Mouse (Mus musculus) midbrain, embryonic 16.5 days (tissue): Measurements from ENCODE around the gene Smc1b. TPM values are rescaled to one million over a fixed set of nuclear protein-coding genes. Genes with fewer than 3 reads are reported as not detected.

Experiments used
- ATAC-seq: fragments of 200-750 bp; cut with Nextera tagmentation; 2 replicates; pipeline ENCODE4 v1.8.0; 2017; ENCODE audit warnings: moderate TSS enrichment
- H3K27ac ChIP-seq: fragments of 300-500 bp; sonication (generic); 2 replicates; pipeline ENCODE4 v1.5.1; 2014; ENCODE audit warnings: mild to moderate bottlenecking, low read length, mixed read lengths
- H3K27me3 ChIP-seq: fragments of 300-500 bp; sonication (generic); 2 replicates; pipeline ENCODE4 v1.6.1; 2014; ENCODE audit warnings: low read depth, low read length, mixed read lengths; ENCODE audit not compliant: control insufficient read depth, insufficient read depth
- H3K36me3 ChIP-seq: fragments of 300-500 bp; sonication (generic); 2 replicates; pipeline ENCODE4 v1.6.1; 2014; ENCODE audit warnings: mild to moderate bottlenecking, low read length, moderate library complexity, mixed read lengths; ENCODE audit not compliant: control insufficient read depth, insufficient read depth
- H3K4me1 ChIP-seq: fragments of 300-500 bp; sonication (generic); 2 replicates; pipeline ENCODE4 v1.6.1; 2014; ENCODE audit warnings: mild to moderate bottlenecking, low read length, mixed read lengths; ENCODE audit not compliant: control insufficient read depth, insufficient read depth
- H3K4me2 ChIP-seq: fragments of 300-500 bp; sonication (generic); 2 replicates; pipeline ENCODE4 v1.6.1; 2014; ENCODE audit warnings: mild to moderate bottlenecking, low read length, mixed read lengths
- H3K4me3 ChIP-seq: fragments of 300-500 bp; sonication (generic); 2 replicates; pipeline ENCODE4 v1.5.1; 2014; ENCODE audit warnings: low read depth, mild to moderate bottlenecking, low read length, moderate library complexity, mixed read lengths
- H3K9ac ChIP-seq: fragments of 300-500 bp; sonication (generic); 2 replicates; pipeline ENCODE4 v1.6.1; 2014; ENCODE audit warnings: low read depth, low read length, mixed read lengths
- H3K9me3 ChIP-seq: fragments of 300-500 bp; sonication (generic); replicated peaks from 2 replicates; pipeline ENCODE4 v1.6.1; 2014; ENCODE audit warnings: mild to moderate bottlenecking, low read length, mixed read lengths; ENCODE audit not compliant: control insufficient read depth, poor library complexity, severe bottlenecking
- WGBS: fragments of 180-500 bp; shearing (Covaris S2); extraction: QIAGEN DNeasy Blood & Tissue Kit; methylation state at CpG from one replicate; pipeline ENCODE4 v1.1.7; 2014; 5-methylcytosine and 5-hydroxymethylcytosine counted together
- polyA plus RNA-seq: library from polyadenylated mRNA; unstranded; fragments of >200 nt; fragmentation: Nextera tagmentation; extraction: Ambion mirVana; gene quantifications from 2 replicates; pipeline ENCODE4 v1.2.1, GENCODE M21; 2015

Smc1b gene
- polyA plus RNA-seq, result 0.15 TPM in 2 replicates

DNA sequence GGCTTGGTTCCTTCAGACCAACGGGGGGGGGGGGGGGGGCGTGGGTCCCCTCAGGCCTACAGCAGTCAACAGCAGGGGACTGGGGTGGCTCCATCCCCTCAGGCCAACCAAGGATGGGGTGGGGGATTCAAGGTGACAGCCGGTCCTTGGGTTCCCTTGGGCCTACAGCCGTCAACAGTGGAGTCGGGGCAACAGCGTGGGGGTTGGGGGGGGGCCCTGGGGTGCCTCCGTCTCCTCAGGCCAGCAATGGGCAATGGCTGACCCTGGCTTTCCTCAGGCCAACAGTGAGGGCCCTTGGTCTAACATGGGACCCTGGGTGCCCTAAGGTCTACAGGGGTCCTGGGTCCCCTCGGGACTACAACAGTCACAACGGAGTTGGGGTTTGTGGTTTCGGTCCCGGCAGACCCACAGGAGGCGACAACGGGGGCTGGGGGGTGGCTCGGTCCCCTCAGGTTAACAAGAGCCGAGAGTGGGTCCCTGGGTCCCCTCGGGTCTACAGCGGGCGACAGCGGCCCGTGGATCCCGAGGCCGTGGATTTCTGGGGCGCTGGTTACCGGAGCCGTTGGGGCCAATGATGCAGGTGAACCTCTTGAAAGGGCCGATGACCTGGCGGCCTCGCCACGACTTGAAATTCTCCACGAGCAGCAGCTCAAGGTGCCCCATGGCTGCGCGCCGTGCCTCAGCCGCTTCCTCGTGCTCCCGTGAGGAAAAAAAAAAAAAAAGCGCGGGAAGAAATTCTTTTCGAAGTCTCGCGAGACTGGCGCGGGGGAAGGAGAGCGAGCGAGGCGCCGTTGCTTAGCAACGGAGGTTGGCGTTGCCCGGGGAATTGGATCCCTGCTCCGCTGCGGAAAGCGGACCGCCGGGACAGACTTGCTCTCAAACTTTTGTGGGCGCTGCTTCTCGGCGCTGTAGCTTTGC is at the start of gene Smc1b, which contains the start of gene Ribc2:
TSS of gene Smc1b (minus strand) at position 690 of the 918 bp plus-strand sequence.
TSS of gene Ribc2 (plus strand) at position 804 of the 918 bp plus-strand sequence.
- H3K9me3 ChIP-seq, result no peaks in the 10 kb centered on the region
- WGBS, result 31% methylated on average over 53 of the region's 58 CpGs
- H3K36me3 ChIP-seq, result no peaks in the 10 kb centered on the region
- H3K27me3 ChIP-seq, result no peaks in the 10 kb centered on the region
- H3K27ac ChIP-seq, result no peak within 1 kb of the TSS
- H3K4me2 ChIP-seq, result peak within 1 kb of the TSS; percentile 79
- H3K4me1 ChIP-seq, result peaks cover 9% of the 10 kb centered on the region; the same call in 1 of the 2 replicates
- H3K4me3 ChIP-seq, result peak within 1 kb of the TSS; percentile 36
- ATAC-seq, result peak; percentile 67
- peak within 1 kb of the TSS; percentile 47 for H3K9ac ChIP-seq

DNA sequence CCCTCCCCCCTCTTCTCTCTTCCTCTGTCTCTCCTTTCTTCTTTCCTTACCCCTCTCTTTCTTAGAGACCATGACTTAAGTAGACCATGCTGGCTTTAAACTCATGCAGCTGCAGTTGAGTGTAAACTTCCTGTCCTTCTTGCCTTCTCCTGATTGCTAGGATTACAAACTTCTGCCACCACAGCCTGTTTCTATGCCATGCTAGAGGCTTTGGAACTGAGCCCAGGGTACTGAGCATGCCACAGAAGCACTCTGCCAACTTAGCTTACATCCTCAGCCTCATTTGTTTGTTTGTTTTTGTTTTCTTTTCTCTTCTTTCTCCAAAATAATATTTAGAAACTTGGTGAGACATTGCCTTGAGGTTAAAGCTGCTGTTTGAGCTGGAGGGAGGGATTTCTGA is 48.6 kb upstream of the Smc1b start:
- Histone ChIP-seq H3K4me2 (no peak overlapping the region), H3K9me3 (no peaks in the 10 kb centered on the region), H3K9ac (no peak overlapping the region), H3K27ac (no peak overlapping the region), H3K27me3 (no peaks in the 10 kb centered on the region), H3K4me3 (no peak overlapping the region), H3K36me3 (no peaks in the 10 kb centered on the region), H3K4me1 (0 out of 2 replicates have a peak, but pooled peaks cover 5% of the 10 kb centered on the region)
- no peak for ATAC-seq

DNA sequence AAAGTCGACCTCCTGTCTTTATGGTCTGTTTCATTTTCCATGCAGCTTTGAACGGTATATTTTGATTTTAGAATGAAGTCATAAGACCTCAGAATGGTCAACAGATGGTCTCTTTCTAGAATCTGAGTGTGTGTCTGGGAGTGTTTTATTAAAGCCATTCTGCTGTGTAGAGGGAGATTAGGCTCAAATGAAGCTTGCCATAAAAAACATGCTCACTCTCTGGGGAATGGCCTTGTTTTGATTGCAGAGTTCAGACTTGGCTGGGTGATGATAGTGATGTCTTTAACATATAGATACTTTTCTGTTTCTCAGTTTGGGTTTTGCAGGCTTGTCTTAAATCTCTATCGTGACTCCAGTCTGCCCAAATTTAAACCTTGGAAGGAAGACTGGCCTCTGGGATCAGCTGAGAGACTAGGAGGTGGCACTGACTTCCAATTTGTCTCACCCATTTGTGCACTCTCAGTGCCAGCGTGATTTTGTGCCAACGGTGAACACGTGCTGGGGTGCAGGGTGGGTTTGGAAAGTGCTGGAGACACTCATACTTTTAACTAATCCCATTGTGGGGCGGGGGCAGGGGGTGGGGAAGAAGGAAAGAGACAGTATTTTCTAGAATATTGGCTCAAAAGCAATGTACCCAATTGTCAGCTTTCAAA is 47.9 kb upstream of the Smc1b start:
- no peak for ATAC-seq
- H3K4me2 ChIP-seq, result no peak overlapping the region
- H3K9ac ChIP-seq, result no peak overlapping the region
- no peaks in the 10 kb centered on the region for H3K9me3 ChIP-seq
- no peak overlapping the region for H3K4me3 ChIP-seq
- WGBS, result 68% methylated on average over 7 of the region's 7 CpGs
- no peaks in the 10 kb centered on the region for H3K36me3 ChIP-seq
- H3K27me3 ChIP-seq, result no peaks in the 10 kb centered on the region
- H3K27ac ChIP-seq, result no peak overlapping the region
- 0 out of 2 replicates have a peak, but pooled peaks cover 5% of the 10 kb centered on the region for H3K4me1 ChIP-seq

DNA sequence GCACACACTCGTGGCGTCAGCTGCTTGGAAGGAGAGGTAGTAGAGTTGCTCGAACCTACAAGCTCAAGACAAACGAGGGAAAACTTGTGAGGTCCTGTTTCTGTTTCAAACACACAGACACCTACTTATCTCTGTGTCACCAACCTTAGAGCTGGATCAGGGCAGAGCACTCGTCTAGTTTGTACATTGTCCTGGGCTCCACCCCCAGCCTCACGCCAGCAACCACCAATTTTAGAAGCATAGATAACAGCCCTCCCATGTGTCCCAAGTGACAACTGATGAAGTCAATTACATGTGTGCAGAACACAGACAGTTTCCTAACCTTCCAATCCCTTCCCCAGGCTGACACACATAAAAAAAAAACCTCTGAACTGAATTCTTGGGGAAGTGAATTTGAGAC is 46.4 kb upstream of the Smc1b start:
- H3K4me1 ChIP-seq, result 0 out of 2 replicates have a peak, but pooled peaks cover 5% of the 10 kb centered on the region
- 81% methylated on average over 6 of the region's 6 CpGs for WGBS
- no peak overlapping the region for H3K27ac ChIP-seq
- no peak overlapping the region for H3K9ac ChIP-seq
- H3K36me3 ChIP-seq, result no peaks in the 10 kb centered on the region
- H3K4me3 ChIP-seq, result no peak overlapping the region
- H3K9me3 ChIP-seq, result no peaks in the 10 kb centered on the region
- no peak for ATAC-seq
- no peak overlapping the region for H3K4me2 ChIP-seq
- no peaks in the 10 kb centered on the region for H3K27me3 ChIP-seq

DNA sequence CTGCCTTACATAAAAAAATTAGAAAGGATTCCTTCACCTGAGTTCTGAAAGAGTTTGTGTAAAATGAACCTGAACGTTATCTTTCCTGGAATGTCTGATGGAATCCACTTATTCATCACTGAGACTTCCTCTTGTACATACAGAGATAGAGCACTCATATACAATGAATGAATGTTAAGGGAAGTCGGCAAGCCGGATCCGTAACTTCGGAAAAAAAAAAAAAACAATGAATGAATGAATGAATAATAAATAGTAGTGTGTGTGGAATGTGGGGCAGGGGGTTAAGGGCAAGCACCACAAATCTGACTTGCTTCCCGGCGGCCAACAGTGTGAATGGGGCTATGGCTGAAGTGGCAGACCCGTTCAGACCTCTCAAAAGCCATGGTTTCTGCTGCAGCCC is 45.8 kb upstream of the Smc1b start:
- Histone ChIP-seq H3K9me3 (no peaks in the 10 kb centered on the region), H3K27ac (no peak overlapping the region), H3K9ac (no peak overlapping the region), H3K36me3 (no peaks in the 10 kb centered on the region), H3K4me1 (0 out of 2 replicates have a peak, but pooled peaks cover 5% of the 10 kb centered on the region), H3K4me2 (no peak overlapping the region), H3K4me3 (no peak overlapping the region), H3K27me3 (no peaks in the 10 kb centered on the region)
- no peak for ATAC-seq
- 70% methylated on average over 8 of the region's 8 CpGs for WGBS

DNA sequence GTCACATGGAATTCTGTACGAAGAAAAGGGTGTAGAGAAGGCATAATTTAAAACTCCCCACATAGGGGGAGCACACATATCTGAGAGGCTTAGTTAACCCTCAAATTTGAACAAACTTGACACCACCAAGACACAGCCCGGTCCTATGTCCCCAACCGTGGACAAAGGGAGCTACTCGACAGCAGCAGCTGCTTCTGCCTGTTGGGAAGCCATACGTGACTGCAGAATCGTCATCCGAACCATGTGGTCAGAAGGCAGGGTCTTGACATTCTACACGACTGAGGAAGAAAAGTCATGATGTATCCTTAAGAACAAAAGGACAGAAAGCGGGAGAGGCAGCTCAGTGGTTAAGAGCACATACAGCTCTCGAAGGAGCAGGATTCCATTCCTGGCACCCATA is 42.3 kb upstream of the Smc1b start:
- Histone ChIP-seq H3K27ac (no peak overlapping the region), H3K36me3 (no peaks in the 10 kb centered on the region), H3K4me3 (no peak overlapping the region), H3K9me3 (no peaks in the 10 kb centered on the region), H3K4me2 (no peak overlapping the region), H3K27me3 (no peaks in the 10 kb centered on the region), H3K9ac (no peak overlapping the region), H3K4me1 (no peaks in the 10 kb centered on the region)
- WGBS, result 78% methylated on average over 10 of the region's 10 CpGs
- no peak for ATAC-seq

DNA sequence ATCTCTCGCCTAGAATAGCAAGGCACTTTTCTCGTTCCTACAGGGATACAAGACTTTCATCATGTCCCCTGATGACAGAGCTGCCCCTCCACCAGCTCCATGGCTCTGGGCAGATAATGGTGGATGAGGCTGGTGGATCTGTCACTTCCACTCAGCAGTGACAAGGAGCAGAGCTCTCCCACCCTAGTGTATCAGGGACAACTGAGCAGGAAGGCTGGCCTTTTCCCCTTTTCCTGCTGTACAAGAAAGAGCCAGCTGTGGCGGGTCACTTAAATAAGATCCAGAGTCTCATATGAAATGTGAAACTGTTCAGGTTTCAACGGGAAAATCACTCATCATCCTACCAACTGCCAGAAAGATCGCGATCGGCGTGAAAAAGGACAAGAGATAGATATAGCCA is 41.7 kb upstream of the Smc1b start:
- Histone ChIP-seq H3K4me3 (no peak overlapping the region), H3K27ac (no peak overlapping the region), H3K9ac (no peak overlapping the region), H3K27me3 (no peaks in the 10 kb centered on the region), H3K9me3 (no peaks in the 10 kb centered on the region), H3K4me2 (no peak overlapping the region), H3K4me1 (no peaks in the 10 kb centered on the region), H3K36me3 (no peaks in the 10 kb centered on the region)
- ATAC-seq, result no peak
- WGBS, result 78% methylated on average over 8 of the region's 8 CpGs

DNA sequence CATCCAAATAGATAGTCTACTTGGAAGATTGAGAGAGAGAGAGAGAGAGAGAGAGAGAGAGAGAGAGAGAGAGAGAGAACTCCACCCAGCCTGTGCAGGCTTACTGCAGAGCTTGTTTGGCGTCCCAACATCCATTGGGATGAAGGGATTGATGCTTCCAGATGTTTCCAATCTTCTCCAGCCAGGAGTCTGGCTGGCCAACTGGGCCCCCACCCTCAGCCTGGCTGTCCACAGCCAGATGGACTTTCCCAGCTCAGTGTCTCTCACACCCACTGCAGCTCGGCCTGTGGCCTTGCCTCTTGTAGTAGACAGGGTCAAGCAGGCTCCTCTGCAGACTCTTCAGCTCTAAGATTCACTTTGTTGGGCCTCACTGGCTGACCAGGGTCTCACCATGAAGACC is 40.3 kb upstream of the Smc1b start:
- no peaks in the 10 kb centered on the region for H3K27me3 ChIP-seq
- no peak overlapping the region for H3K27ac ChIP-seq
- no peaks in the 10 kb centered on the region for H3K36me3 ChIP-seq
- peaks cover 1% of the 10 kb centered on the region for H3K4me1 ChIP-seq
- H3K9ac ChIP-seq, result no peak overlapping the region
- H3K4me3 ChIP-seq, result no peak overlapping the region
- ATAC-seq, result no peak
- no peaks in the 10 kb centered on the region for H3K9me3 ChIP-seq
- H3K4me2 ChIP-seq, result no peak overlapping the region
- WGBS, result 85% methylated on average over 2 of the region's 2 CpGs
